Mouse (Mus musculus) brain, embryonic 18.5 days (tissue): ENCODE data around the gene Ppp1r36.
"Not testable (repeated sequence)": the region's sequence is repeated elsewhere in the genome, so short reads cannot be mapped to it uniquely, and the experiment has no call there.

Experiments
- DNase-seq: peaks from one replicate; pipeline ENCODE4 v3.0.0-alpha.2; 2012; ENCODE audit warnings: low read depth, low spot score

The Ppp1r36 gene

GRCm38 (mm10) chr12:76448127-76448526 is 30.8 kb downstream of the Ppp1r36 start:
- DNase-seq, result no peak

DNA sequence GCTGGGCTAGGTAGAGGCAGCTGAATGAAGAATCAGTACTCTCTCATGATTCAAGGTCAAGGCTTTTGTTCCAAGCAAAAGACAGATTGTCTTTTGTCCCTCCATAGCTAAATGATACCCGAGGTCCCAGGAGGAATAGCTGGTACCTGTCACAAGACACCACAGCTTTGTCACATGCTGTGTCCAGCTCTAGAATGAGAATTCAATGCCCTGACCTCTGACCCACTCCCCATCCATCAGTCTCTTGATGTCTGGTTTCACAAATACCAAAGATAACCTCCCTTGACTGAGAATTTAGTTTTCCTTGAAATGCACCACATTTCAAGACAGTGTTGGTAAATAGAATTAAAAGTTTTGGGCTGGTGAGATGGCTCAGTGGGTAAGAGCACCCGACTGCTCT is 34.9 kb downstream of the Ppp1r36 start:
- DNase-seq, result no peak

DNA sequence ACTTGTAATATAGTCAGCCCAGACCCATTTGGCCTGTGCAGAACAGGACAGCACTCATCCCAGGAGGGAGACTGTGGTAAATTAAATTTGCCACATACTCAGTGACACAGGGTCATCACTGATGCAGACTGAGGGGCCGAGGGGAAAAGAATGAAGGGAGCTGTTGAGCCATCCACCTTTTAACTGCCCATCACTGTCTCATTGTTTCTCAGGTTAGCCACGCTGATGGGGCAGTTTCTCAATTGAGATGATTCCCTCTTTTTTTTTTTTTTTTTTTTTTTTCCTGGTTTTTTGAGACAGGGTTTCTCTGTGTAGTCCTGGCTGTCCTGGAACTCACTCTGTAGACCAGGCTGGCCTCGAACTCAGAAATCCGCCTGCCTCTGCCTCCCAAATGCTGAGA is 41.1 kb downstream of the Ppp1r36 start:
- not testable (repeated sequence) for DNase-seq

DNA sequence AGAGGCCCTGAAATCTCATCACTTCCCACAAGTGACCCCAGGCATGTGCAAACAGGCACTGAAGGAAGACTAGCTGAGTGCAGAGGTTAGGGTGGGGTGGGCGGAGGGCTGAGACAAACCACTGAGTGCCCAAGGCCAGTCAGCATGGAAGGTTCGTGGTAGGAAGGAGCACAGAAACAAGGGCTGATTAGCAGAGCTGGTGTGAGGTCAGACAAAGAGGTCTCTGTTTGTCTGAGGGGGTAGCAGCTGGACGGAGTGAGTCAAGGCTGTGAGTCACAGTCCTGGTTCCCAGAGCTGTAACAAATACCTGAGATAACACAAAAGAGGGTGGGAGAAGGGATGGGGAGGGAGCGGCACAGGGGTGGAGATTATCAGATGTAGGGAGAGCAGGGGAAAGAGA is 41.7 kb downstream of the Ppp1r36 start:
- DNase-seq, result no peak

GRCm38 (mm10) chr12:76463391-76463790 is 46.1 kb downstream of the Ppp1r36 start:
- DNase-seq, result no peak

GRCm38 (mm10) chr12:76464651-76465252 is 47.4 kb downstream of the Ppp1r36 start:
- no peak for DNase-seq

DNA sequence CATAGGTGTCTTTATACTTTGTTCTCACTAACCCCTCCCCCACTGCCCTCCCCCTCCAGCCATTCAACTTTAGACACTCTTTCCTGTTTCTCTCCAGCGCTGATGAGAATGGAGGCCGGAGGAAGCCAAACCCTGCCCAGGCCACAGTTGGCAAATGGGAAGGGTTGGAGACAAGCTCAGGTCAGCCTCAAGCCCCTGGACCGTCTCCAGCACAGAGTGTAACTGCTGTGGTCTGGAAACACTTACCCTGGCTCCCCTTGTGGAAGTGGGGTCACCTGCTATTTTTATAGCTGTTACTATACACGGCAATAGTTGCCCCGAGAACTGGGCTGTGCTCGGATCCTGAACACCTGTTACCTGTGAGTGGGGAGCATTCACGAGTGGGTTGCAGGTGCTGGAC is 49.3 kb downstream of the Ppp1r36 start:
- DNase-seq, result no peak

GRCm38 (mm10) chr12:76467256-76467655 is 49.9 kb downstream of the Ppp1r36 start:
- no peak for DNase-seq

DNA sequence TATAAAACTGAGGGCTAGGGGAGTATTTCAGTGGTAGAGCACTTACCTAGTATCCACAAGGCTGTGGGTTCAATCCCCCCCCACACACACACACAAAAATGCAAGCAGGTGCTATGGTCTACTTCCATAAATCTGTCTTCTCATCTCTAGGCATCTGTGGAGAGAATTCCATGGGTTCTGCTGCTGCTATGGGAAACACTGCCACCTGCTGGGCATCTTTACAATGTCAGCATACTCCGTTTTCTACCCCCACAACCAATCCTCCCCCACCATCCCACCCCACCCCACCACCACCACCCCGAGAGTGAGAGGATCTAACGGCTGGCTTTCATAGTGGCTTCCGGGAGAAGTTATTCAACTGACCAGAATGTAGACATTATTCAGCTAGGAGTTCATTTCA is 54.7 kb downstream of the Ppp1r36 start:
- no peak for DNase-seq

GRCm38 (mm10) chr12:76473562-76474245 is 56.4 kb downstream of the Ppp1r36 start:
- DNase-seq, result no peak

DNA sequence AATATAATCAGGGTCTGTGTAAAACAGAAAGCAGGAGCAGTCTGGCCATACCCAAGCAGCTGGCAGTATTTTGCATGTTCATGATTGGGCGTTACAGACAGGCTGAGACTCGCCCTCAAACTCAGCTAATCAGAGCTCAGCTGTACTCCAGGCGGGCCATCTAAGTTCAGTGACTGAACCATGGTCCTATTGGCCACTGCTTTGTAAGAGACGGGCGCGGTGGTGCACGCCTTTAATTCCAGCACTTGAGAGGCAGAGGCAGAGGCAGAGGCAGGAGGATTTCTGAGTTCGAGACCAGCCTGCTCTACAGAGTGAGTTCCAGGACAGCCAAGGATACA is 56.9 kb downstream of the Ppp1r36 start:
- DNase-seq, result no peak

DNA sequence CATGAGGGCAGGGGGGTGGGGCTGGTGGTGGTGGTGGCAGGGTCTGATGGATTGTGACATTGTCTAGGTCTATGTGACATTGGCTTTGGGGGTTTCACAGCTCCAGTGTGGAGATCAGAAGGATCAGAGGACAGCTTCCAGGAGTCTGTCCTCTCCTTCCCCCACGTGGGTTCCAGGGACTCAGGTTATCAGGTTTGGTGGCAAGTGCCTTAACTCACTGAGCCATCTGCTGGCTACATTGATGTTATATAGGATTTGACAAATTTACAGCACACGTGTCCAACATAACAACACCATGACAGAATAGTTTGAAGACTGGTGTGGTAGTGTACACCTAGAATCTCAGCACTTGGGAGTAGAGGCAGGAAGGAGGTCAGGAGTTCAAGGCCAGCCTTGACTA is 57.5 kb downstream of the Ppp1r36 start:
- DNase-seq, result no peak

DNA sequence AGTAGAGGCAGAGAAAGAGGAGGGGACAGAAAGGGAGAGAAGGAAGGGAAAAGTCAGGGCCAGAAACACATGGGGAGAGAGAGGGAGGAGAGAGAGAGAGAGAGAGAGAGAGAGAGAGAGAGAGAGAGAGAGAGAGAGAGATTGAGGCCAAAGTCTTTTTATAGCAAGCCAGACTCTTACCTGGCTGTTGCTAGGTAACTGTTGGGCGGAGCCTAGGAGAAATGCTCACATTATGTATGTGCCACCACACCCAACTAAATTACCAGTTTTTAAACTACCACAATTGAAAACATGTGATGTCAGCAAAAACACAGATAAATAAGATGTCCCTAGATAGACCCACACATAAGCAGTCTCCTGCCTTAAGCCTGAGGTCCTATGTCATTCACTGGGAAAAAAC is 58.8 kb downstream of the Ppp1r36 start:
- DNase-seq, result no peak

DNA sequence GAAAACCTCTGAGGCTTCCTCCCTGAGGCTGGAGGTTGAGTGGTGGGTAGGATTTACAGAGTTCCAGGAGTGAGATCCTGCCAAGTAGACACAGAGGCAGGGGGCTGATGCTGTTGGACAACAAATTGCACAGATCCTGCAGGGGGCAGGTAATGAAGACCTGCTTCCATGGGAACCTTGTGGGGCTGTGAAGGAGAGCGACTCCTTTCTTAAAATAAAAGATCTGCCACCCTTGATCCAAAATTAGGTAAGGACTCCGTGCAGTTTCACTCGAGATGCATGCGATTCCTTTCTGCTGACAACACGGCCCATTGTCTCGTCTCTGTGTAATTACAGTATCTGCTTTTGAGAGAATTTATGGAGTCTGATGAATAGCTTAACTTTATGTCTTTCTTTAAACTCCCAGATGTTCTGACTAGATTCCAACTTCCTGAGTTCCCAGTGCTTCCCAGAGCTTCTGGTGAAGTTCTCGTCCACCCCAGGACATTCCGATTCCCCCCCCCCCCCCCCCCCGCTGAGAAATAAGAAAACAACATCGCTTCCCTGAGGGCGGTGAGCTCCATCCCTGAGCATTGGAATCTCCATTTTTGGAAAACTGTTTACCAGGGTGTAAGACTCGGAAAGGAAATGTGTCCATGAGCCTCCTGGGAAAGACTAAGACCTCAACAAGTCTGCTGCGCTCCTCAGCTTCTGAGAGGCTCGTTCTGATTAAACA is 61.1 kb downstream of the Ppp1r36 start:
- no peak for DNase-seq

DNA sequence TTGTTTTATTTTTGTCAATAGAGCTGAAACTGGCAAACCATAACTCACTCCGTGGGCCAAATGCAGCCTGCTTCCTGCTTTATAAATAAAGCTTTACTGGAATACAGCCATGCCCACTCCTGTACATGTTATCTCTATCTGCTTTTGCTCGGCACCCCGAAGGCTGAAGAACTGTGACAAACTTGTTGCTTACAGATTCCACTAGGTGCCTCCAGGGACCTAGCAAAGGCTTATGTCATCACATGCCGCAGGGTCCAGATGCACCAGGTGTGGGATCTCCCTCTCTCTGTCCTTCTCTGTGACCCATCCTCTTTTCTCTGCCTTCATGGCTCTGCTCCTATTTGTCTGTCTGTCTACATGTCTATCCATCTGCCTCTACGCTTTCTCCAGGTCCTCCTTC is 61.8 kb downstream of the Ppp1r36 start:
- no peak for DNase-seq

DNA sequence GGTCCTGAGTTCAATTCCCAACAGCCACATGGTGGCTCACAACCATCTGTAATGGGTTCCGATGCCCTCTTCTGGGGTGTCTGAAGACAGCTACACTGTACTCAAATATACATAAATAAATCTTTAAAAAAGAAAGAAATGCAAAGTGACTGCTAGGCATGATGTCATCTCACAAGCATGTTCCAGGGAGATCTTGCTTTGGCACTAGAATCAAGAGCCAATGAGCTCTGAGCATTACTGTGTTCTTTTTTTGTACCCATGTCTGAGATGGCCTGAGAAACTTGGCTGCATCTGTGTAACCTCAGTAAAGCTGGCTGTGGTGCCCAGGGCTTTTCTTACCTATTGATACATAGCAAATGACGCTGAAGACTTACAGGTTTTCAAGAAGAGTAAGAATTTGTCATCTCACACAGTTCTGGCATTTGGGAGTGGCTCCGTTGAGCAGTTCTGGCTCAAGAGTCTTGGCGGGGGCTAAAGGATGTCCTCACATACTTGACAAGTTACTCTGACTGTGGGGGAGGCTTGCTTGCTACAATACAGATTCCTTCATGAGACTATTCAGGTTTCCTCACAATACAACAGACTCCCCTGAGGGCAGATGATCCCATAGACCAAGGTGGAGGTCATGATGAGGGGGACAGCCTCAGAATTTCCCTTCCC is 62.6 kb downstream of the Ppp1r36 start:
- no peak for DNase-seq

DNA sequence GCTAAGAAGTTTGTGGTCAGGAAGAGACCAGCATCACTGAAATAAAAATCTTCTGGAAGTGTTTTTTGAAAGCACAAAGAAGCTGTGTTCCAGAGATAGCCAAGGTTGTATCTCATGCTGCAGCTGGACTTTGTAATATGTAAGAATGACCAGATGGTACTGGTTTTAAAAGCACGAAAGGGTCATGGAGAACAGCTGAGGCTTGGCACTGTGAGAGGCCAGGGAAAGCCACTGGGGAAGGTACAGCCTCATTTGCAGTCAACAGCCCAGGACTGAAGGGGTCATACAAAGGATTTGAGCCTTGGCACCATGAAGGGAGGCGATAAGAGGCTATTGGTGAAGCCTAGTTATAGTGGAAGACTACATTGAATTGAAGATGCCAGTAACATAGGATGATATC is 65.1 kb downstream of the Ppp1r36 start:
- no peak for DNase-seq

DNA sequence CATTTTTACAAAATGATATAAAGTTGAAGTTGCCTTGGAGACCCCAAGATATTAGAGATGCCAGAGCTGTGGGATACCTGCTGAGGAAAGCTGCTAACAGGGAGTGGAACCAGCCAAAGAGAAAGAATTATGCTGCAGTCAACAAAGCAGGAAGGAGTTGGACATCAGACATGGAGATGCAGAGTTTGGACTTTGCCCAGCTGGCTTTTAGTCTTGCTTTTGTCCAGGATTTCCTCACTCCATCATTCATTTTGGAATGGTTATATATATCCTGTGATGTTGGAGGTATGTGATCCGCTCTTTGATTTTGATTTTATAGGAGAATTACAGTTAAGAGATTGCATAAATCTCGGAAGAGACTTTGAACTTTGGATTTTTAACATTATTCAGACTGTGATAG is 65.6 kb downstream of the Ppp1r36 start:
- DNase-seq, result no peak

DNA sequence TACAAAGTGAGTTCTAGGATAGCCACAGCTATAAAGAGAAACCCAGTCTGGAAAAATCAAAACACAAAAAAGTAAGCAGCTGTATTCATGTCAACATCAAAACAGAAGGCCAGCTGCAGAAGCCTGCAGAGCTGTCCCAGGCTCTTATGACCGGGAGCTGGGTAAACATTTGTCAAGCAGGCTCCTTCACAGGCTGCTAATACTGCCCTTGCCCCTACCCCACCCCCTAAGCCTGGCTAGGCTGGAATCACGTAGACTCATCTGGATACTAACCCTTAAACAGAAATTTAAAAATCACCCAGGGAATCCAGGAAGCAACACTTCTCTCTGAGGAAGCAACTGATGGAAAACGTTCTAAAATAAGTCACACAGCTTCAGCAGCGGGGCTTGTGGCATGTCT is 67.5 kb downstream of the Ppp1r36 start:
- DNase-seq, result no peak

DNA sequence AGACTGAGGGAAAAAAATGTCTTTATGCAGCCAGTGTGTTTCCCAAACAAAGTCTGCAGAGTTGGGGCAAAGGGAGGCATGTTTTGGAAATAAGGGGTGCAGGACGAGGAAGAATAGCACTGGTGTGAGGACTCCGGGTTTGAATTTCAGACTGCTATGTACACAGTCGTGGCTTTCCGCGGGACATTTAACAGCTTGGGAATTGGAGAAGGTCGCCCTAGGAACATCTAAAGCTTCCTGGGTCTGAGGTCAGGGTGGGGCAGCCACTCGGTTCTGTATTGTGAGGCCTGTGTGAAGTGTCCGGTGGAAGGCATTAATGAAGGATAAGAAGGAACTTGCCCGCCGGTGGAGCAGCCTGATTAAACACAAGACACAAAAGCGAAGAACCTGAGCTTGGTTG is 68.0 kb downstream of the Ppp1r36 start:
- no peak for DNase-seq

DNA sequence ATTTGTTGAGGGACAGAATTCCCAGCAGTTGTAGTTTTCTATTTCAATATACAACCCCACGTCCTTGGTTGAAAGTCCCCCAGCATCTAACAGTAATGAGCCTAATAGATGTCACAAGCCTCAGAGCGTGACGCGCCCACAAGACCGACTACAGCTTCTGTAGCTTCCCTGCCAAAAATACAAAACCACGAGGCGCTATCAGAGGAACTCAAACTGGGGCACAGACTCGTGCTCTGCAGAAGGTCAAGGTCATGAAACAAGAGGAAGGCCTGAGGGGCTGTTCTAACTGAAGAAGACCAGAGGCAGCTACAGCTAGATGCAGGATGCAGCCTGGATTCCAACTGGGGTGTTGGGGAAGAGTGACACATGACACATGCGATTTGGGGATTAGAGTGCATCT is 69.6 kb downstream of the Ppp1r36 start:
- no peak for DNase-seq
